Mouse (Mus musculus) liver, embryonic 13.5 days (tissue): ENCODE results near the gene Cdc42ep1. TPM values are rescaled to one million over a fixed set of nuclear protein-coding genes. Genes with fewer than 3 reads are reported as not detected.

Experiments used
- ATAC-seq: fragments of 200-750 bp; cut with Nextera tagmentation; 2 replicates; pipeline ENCODE4 v1.8.0; 2017; ENCODE audit warnings: low read depth, mild to moderate bottlenecking, moderate number of reproducible peaks, moderate library complexity
- DNase-seq: peaks from one replicate; pipeline ENCODE4 v3.0.0; 2022
- H3K27ac ChIP-seq: fragments of 300-500 bp; sonication (generic); 2 replicates; pipeline ENCODE4 v1.5.1; 2015; ENCODE audit warnings: moderate library complexity, mild to moderate bottlenecking, inconsistent platforms
- H3K27me3 ChIP-seq: fragments of 300-500 bp; sonication (generic); 2 replicates; pipeline ENCODE4 v1.6.1; 2015; ENCODE audit warnings: mild to moderate bottlenecking, inconsistent platforms
- H3K36me3 ChIP-seq: fragments of 300-500 bp; sonication (generic); 2 replicates; pipeline ENCODE4 v1.6.1; 2015; ENCODE audit warnings: mild to moderate bottlenecking, inconsistent platforms
- H3K4me1 ChIP-seq: fragments of 300-500 bp; sonication (generic); replicated peaks from 2 replicates; pipeline ENCODE4 v1.6.1; 2015; ENCODE audit warnings: inconsistent platforms
- H3K4me2 ChIP-seq: fragments of 300-500 bp; sonication (generic); 2 replicates; pipeline ENCODE4 v1.6.1; 2015; ENCODE audit warnings: inconsistent platforms, mild to moderate bottlenecking, moderate library complexity
- H3K4me3 ChIP-seq: fragments of 300-500 bp; sonication (generic); replicated peaks from 2 replicates; pipeline ENCODE4 v1.5.1; 2015; ENCODE audit warnings: mild to moderate bottlenecking, inconsistent platforms
- H3K9ac ChIP-seq: fragments of 300-500 bp; sonication (generic); 2 replicates; pipeline ENCODE4 v1.6.1; 2015; ENCODE audit warnings: mild to moderate bottlenecking, inconsistent platforms
- H3K9me3 ChIP-seq: fragments of 300-500 bp; sonication (generic); replicated peaks from 2 replicates; pipeline ENCODE4 v1.6.1; 2016; ENCODE audit warnings: inconsistent platforms
- WGBS: fragments of 180-500 bp; shearing (Covaris S2); methylation state at CpG from one replicate; pipeline ENCODE4 v1.1.7; 2015; ENCODE audit not compliant: insufficient replicate concordance; 5-methylcytosine and 5-hydroxymethylcytosine counted together
- polyA plus RNA-seq: library from polyadenylated mRNA; unstranded; fragments of >200 nt; fragmentation: Nextera tagmentation; extraction: Ambion mirVana; gene quantifications from 2 replicates; pipeline ENCODE4 v1.2.1, GENCODE M21; 2015

The Cdc42ep1 gene
- polyA plus RNA-seq, 1 experiment from 2014 or later, result 9.5 TPM

GRCm38 (mm10) chr15:78881828-78882227, 39.4 kb downstream of the Cdc42ep1 start:
- DNase-seq (no peak), ATAC-seq (no peak)
- Histone ChIP-seq H3K27ac (no peak overlapping the region; the same call in 1 of the 2 replicates), H3K4me2 (no peak overlapping the region), H3K4me1 (peaks cover 41% of the 10 kb centered on the region), H3K36me3 (peaks cover 72% of the 10 kb centered on the region), H3K4me3 (no peak overlapping the region), H3K9me3 (no peaks in the 10 kb centered on the region), H3K9ac (no peak overlapping the region), H3K27me3 (no peaks in the 10 kb centered on the region)
- 79% methylated on average over 3 of the region's 3 CpGs for WGBS

GRCm38 (mm10) chr15:78889401-78889853, 47.0 kb downstream of the Cdc42ep1 start:
- Histone ChIP-seq H3K9me3 (no peaks in the 10 kb centered on the region), H3K27me3 (no peaks in the 10 kb centered on the region), H3K27ac (peak overlapping the region; percentile 55; the same call in 1 of the 2 replicates), H3K4me3 (no peak overlapping the region), H3K36me3 (peaks cover 91% of the 10 kb centered on the region), H3K4me2 (peak overlapping the region; percentile 32; the same call in 1 of the 2 replicates), H3K9ac (peak overlapping the region; percentile 56), H3K4me1 (peaks cover 62% of the 10 kb centered on the region)
- ATAC-seq, result peak; percentile 70
- 30% methylated on average over 13 of the region's 13 CpGs for WGBS
- DNase-seq, result no peak

GRCm38 (mm10) chr15:78892440-78892839, 50.0 kb downstream of the Cdc42ep1 start:
- Histone ChIP-seq H3K4me1 (peaks cover 92% of the 10 kb centered on the region), H3K27me3 (no peaks in the 10 kb centered on the region), H3K9me3 (no peaks in the 10 kb centered on the region), H3K4me2 (0 out of 2 replicates have a peak overlapping the region, but pooled peaks have one; percentile 1), H3K36me3 (peaks cover 64% of the 10 kb centered on the region), H3K27ac (peak overlapping the region; percentile 89), H3K9ac (peak overlapping the region; percentile 31; the same call in 1 of the 2 replicates), H3K4me3 (no peak overlapping the region)
- 38% methylated on average over 7 of the region's 7 CpGs for WGBS
- ATAC-seq (peak; percentile 25), DNase-seq (no peak)

- Histone ChIP-seq H3K9me3 (no peaks in the 10 kb centered on the region), H3K4me3 (peak overlapping the region; percentile 10; the same call in 1 of the 2 replicates), H3K27me3 (no peaks in the 10 kb centered on the region), H3K36me3 (peaks cover 43% of the 10 kb centered on the region), H3K4me1 (peaks cover 98% of the 10 kb centered on the region), H3K9ac (peak overlapping the region; percentile 85), H3K27ac (peak overlapping the region; percentile 89), H3K4me2 (peak overlapping the region; percentile 97)
- DNase-seq (no peak), ATAC-seq (no peak)
- 29% methylated on average over 13 of the region's 13 CpGs for WGBS
These were observed 52.3 kb downstream of the Cdc42ep1 start for GRCm38 (mm10) chr15:78894726-78895125.

GRCm38 (mm10) chr15:78895741-78896140, 53.3 kb downstream of the Cdc42ep1 start:
- Histone ChIP-seq H3K4me1 (peaks cover 98% of the 10 kb centered on the region), H3K27ac (peak overlapping the region; percentile 89), H3K4me2 (peak overlapping the region; percentile 97), H3K9ac (peak overlapping the region; percentile 85), H3K4me3 (no peak overlapping the region; the same call in 1 of the 2 replicates), H3K36me3 (peaks cover 33% of the 10 kb centered on the region), H3K27me3 (no peaks in the 10 kb centered on the region), H3K9me3 (no peaks in the 10 kb centered on the region)
- WGBS, result 31% methylated on average over 2 of the region's 2 CpGs
- ATAC-seq, result no peak
- no peak for DNase-seq

GRCm38 (mm10) chr15:78896149-78896548, 53.7 kb downstream of the Cdc42ep1 start:
- Histone ChIP-seq H3K4me3 (peak overlapping the region; percentile 0; the same call in 1 of the 2 replicates), H3K4me1 (peaks cover 98% of the 10 kb centered on the region), H3K36me3 (peaks cover 29% of the 10 kb centered on the region), H3K27me3 (no peaks in the 10 kb centered on the region), H3K27ac (peak overlapping the region; percentile 89), H3K9ac (peak overlapping the region; percentile 85), H3K9me3 (no peaks in the 10 kb centered on the region), H3K4me2 (peak overlapping the region; percentile 97)
- DNase-seq (no peak), ATAC-seq (peak; percentile 37)
- WGBS, result 49% methylated on average over 3 of the region's 3 CpGs

- peak overlapping the region; percentile 97 for H3K4me2 ChIP-seq
- H3K4me1 ChIP-seq, result peaks cover 92% of the 10 kb centered on the region
- no peaks in the 10 kb centered on the region for H3K27me3 ChIP-seq
- peak overlapping the region; percentile 89 for H3K27ac ChIP-seq
- H3K9me3 ChIP-seq, result no peaks in the 10 kb centered on the region
- H3K4me3 ChIP-seq, result peak overlapping the region; percentile 84
- ATAC-seq (peak; percentile 26; the same call in 1 of the 2 replicates), DNase-seq (peak; percentile 71)
- peaks cover 26% of the 10 kb centered on the region for H3K36me3 ChIP-seq
- 23% methylated on average over 4 of the region's 4 CpGs for WGBS
- peak overlapping the region; percentile 85 for H3K9ac ChIP-seq
These were observed 55.1 kb downstream of the Cdc42ep1 start for GRCm38 (mm10) chr15:78897488-78897887.

GRCm38 (mm10) chr15:78898507-78899001, 56.1 kb downstream of the Cdc42ep1 start:
- DNase-seq (no peak), ATAC-seq (no peak)
- Histone ChIP-seq H3K9me3 (no peaks in the 10 kb centered on the region), H3K4me3 (peak overlapping the region; percentile 84), H3K4me1 (peaks cover 91% of the 10 kb centered on the region), H3K36me3 (peaks cover 25% of the 10 kb centered on the region), H3K27me3 (no peaks in the 10 kb centered on the region), H3K4me2 (peak overlapping the region; percentile 97), H3K27ac (peak overlapping the region; percentile 89), H3K9ac (peak overlapping the region; percentile 85)
- 21% methylated on average over 6 of the region's 6 CpGs for WGBS

GRCm38 (mm10) chr15:78899409-78899739, 57.0 kb downstream of the Cdc42ep1 start, which contains the start of gene Gm49510:
Gene Gm49510 (plus strand): TSS chr15:78899667.
- Histone ChIP-seq H3K4me1 (peaks cover 83% of the 10 kb centered on the region), H3K4me2 (peak within 1 kb of the TSS; percentile 97), H3K9me3 (no peaks in the 10 kb centered on the region), H3K4me3 (peak within 1 kb of the TSS; percentile 84), H3K27me3 (no peaks in the 10 kb centered on the region), H3K27ac (peak within 1 kb of the TSS; percentile 89), H3K9ac (peak within 1 kb of the TSS; percentile 85), H3K36me3 (peaks cover 28% of the 10 kb centered on the region)
- 1% methylated on average over 20 of the region's 20 CpGs for WGBS
- ATAC-seq (no peak), DNase-seq (no peak)

- DNase-seq, result peak; percentile 66
- Histone ChIP-seq H3K36me3 (peaks cover 33% of the 10 kb centered on the region), H3K4me3 (peak within 1 kb of the TSS; percentile 84), H3K4me2 (peak within 1 kb of the TSS; percentile 97), H3K9ac (peak within 1 kb of the TSS; percentile 85), H3K27ac (peak within 1 kb of the TSS; percentile 89), H3K4me1 (peaks cover 77% of the 10 kb centered on the region), H3K9me3 (no peaks in the 10 kb centered on the region), H3K27me3 (no peaks in the 10 kb centered on the region)
- ATAC-seq, result peak; percentile 63
- WGBS, result 1% methylated on average over 38 of the region's 47 CpGs
These were observed 57.5 kb downstream of the Cdc42ep1 start, which contains the start of gene Sh3bp1 for GRCm38 (mm10) chr15:78899740-78900584. Gene Sh3bp1 (plus strand): TSS chr15:78899768.
